Mouse (Mus musculus): ENCODE measurements around the gene Reep6. TPM values are rescaled to one million over a fixed set of nuclear protein-coding genes. Genes with fewer than 3 reads are reported as not detected.
A peak's percentile ranks its signal among the peaks of the same experiment; 100 is the strongest.

Gene Reep6
- polyA plus RNA-seq, 3 experiments from 2014 or later = not detected

DNA sequence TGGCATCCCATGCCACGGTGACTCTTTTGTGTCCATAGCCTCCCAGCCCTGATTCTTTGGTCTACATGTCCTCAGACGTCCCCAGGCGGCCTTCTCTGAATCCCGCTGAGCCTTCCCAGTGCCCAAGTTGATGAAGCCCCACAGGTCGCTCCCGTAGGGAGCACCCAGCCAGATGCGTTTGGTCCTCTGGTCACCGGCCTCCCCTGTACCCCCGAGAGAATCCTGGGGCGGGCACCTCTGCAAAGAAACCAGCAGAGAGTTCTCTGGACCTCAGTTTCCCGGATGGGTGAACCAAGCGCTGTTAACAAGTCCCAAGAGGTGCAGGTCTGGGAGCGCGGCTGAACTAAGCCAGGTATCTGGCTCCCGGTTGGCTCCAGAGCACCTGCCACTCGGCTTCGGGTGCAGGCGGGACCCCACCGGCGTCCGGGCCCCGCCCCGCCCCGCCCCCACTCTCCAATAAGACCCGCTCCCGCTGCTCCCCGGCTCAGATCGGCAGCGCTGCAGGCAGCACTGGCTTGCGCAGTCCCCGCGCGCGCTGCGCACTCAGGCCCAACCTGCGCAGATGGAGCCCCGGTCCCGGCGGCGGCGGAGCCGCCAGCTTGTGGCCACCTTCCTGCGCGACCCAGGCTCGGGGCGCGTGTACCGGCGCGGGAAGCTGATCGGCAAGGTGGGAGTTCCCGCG is 26.4 kb downstream of the Reep6 start, which contains the start of gene Plk5:
Gene Plk5 (plus strand): TSS at position 459 of the 682 bp plus-strand sequence.
- ATAC-seq = no peak

DNA sequence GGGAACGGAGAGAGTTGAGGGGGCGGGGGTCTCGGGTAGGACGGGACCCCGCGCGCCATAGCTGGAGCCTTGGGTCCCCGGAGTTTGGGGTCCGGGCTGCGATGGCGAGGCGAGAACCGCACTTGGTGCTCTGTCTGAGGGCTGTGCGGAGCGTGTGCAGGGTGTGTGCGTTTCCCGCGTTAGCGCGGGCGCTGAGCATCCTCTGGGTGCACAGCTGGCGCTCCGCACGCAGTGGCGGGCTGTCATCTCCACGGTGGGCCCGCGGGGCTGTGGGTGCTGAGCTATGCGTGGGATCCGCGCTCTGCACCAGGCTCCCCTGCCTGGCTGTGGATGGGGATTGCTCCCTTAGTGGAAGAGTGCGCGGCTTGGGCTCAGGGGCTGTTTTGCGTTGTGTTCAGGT is 27.0 kb downstream of the Reep6 start:
- ATAC-seq = no peak

DNA sequence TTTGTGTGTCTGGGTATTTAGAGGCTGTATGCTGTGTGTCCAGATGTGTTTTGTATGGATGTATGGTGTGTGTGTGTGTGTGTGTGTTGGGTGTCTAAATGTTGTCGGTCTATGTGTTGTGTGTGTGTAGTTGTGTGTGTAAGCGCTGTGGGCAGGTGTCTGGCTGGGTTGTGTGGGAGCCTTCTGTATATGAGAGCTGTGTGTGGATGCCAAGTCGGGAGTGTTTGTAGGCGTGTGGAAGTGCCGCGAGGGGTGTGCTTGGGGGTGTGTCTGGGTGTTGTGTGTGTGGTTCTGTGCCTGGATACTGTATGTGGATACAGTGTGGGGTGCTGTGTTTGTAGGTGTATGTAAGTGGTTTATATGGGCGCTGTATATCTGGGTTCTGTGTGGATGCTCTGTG is 27.6 kb downstream of the Reep6 start:
- no peak for ATAC-seq

DNA sequence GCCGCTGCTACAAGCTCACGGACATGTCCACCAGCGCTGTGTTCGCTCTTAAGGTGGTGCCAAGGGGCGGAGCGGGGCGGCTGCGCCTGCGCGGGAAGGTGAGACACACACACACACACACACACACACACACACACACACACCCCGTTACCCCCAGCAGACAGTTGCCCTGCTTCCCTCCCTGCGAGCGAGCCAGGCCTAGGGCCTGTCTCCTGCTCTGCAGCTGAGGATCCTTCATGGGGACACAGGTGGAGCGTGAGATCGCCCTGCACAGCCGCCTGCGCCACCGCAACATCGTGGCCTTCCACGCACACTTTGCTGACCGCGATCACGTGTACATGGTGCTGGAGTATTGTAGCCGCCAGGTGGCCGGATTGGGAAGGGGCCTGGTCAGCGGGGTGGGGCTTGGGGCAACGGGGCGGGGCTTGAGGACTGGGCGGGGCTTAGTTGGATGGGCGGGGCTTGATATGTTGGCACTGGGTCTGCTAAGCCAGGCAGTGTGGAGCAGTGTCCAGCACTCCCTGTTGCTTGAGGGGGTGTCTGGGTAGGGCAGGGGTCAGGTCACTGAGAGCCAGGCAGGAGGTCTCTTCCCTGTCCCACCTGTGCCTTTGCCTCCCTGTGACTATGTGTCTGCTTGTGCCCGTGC is 28.4 kb downstream of the Reep6 start:
- ATAC-seq = no peak

DNA sequence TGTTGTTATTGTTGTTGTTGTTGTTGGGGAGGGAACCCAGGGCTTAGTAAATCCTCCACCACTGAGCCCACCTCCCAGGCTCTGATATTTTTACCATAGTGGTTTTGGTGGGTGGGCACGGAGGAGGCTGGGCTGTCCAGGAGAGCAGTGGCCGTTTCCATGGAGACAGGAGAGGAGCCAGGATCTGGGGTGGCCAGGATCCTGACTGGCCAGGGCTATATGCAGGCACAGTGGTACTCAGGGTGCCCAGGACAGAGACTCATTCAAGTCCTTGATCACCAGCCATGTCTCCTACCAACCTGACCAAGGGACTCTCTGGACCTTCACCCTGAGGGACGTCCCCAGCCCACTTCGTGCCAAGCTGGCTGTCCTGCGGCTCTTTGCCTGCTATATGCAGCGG is 34.0 kb downstream of the Reep6 start:
- no peak for ATAC-seq

DNA sequence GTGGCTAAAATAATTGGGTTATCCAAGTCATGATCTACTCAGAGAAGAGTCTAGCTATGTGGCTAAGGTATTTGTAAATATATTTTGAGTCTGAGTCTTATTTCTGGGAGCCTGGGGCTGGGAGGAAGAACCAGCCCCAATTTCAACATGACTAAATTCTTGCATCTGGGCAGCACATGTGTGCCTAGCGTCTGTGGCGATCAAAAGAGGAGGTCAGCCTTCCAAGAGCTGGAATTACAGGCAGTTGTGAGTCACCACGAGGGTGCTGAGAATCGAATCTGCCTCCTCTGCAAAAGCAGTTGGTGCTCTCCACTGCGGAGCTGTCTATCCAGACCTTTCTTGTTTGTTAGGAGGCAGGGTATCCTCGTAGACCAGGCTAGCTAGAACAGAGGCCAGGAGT is 36.0 kb downstream of the Reep6 start:
- no peak for ATAC-seq

DNA sequence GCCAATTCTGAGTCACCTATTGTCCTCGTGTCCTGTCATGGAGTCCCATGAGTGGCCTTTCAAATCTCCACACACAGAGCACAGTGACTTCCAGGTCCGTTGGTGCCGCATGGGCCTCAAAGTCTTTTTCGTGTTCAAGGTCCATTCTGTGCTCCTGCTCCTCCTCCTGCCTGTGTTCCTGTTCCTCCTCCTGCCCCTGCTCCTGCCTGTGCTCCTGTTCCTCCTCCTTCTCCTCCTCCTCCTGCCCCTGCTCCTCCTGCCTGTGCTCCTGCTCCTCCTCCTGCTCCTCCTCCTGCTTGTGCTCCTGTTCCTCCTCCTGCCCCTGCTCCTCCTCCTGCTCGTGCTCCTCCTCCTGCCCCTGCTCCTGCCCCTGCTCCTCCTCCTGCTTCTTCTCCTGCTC is 38.2 kb downstream of the Reep6 start:
- no peak for ATAC-seq

DNA sequence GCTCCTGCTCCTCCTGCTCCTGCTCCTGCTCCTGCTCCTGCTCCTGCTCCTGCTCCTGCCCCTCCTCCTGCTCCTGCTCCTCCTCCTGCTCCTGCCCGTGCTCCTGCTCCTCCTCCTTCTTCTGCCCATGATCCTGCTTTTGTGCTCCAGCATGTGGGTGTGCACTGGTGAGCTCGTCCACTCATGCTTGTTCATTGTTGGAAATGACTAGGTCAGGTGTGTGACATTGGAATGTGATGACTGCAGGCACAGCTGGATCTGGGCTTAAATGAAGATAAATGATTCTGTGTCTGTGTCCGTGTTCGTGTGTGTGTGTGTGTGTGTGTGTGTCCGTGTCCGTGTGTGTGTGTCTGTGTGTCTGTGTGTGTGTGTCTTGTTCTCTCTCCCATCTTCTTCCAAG is 38.6 kb downstream of the Reep6 start:
- peak; percentile 50 for ATAC-seq

DNA sequence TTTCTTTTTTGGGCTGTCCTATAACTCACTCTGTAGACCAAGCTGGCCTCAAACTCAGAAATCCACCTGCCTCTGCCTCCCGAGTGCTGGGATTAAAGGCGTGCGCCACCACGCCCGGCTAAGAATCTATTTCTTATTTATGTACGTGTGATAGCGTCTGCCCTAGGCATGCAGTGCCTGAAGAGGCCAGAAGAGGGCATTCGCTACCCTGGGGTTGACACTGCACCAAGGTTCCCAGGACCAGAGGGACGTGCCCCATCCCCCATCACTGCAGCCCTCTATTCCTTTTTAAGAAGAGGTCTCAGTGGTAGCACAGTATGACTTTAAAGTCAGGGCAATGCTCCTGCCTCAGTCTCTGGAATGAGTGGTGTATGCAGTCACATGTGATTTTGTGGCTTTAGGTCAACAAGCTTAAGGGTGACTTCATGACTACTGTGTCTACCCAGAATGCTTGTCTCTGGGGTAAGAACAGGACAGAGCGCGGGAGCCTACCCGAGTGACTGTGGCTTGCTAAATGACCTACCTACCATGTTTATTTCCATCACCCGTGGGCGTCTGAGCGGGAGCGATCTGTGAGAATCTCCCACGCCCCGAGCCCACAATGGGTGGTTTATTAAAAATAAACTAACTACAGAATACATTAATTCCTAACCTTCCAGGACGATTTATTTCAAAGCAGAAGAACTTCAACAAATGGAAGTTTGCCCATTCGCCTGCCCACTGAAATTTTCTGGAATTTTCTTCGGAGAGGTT is 40.4 kb downstream of the Reep6 start:
- ATAC-seq = no peak

DNA sequence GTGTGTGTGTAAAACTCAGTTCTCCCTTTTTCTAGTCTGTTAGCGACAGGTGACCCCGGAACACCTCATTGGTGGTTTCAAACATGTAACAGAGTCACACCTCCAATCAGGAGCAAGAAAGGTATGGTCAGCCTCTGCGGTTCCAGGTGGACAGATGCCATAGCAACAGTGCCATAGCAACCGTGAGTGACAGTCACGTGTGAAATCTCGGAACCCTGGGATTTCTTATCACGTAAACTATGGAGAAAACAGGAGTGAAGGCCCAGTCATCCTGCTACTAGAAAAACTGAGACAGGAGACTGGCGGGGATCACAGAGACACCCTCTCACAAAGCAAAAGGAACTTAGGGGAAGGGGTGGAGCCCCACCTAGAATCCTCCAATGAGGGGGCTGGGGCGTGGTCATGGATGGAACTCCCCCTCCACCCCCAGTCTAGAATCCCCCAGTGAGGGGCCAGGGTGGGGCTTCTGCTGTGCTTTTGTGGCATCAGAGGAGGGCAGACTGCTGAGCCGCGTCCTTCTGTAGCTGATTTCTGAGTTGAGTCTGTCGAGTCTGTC is 41.7 kb downstream of the Reep6 start:
- ATAC-seq = no peak

DNA sequence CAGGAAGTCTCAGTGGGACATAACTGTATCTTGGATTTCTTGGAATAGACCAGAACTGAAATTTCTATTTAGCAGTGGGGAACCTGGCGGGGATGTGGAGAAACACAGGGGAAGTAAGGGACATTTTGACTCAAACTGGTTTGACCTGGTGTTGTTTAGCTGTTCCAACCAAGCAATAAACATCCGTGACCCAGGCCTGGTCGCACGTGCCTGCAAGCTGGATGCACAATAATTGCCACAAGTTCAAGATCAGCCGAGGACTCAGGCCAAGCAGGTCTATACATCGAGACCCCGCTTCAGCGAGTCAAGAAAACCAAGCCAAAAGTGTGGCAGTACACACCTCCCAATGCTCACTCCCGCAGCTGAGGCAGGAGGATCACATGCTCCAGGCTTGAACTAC is 42.2 kb downstream of the Reep6 start:
- no peak for ATAC-seq

DNA sequence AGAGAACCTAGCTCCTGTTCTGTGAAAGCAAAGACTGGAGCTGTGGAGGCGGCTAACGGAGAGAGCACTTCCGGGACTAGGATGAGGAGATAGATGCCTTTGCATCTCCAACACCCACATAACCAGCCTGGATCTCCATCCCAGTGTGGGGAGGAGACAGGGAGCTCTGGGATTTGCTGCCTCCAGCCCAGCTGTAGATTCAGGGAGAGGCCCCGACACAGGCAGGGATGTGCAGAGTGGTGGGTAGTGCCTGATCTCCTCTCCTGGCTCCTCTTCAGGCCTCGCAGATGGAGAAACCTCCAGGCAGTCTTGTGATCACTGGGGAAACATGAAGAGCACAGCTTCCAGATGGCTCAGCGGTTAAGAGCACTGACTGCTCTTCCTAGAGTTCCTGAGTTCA is 43.0 kb downstream of the Reep6 start:
- no peak for ATAC-seq

DNA sequence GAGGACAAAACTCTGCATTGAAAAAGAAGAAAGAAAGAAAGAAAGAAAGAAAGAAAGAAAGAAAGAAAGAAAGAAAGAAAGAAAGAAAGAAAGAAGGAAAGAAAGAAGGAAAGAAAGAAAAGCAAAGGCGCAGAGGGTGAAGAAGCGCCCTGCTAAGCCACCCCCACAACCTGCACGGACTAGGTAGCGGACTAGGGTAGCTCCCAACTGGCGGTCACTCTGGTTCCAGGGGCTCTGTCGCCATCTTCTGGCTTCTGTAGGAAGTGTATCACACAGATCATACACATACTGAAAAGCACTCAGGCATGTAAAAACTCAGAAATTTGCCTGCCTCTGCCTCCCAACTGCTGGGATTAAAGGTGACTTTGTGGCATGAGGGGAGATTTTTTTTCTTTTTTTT is 44.3 kb downstream of the Reep6 start:
- ATAC-seq = no peak

DNA sequence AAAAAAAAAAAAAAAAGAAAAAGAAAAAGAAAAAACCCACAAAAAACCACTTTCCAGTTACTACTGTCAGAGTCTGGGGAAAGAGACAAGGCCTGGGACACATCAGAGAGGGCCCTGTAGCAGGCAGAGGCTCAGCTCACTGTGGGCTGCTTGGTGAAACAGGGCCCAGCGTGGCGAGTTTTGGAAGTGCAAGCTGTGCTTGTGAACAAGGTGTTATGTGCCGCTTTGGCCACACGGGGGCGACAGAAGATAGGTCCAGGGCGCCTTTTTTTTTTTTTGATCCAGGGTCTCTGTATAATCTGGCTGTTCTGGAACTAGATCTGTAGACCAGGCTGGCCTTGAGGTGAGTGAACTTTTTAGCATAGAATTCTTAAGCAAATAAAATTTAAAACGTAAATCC is 46.4 kb downstream of the Reep6 start:
- ATAC-seq = peak; percentile 83

DNA sequence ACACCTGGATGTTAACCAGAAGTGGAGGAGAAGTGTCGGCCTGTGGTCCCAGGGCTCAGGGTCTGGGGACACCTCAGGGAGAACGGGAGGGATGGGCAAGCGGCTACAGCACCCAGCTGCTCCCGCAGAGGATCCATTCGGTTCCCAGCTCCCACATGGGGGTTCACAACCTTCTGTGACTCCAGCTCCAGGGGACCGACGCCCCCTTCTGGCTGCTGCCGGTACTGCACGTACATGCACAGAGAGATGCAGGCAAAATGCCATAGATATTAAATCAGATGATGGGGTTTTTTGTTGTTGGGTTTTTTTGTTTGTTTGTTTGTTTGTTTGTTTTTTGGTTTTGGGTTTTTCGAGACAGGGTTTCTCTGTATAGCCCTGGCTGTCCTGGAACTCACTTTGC is 48.0 kb downstream of the Reep6 start:
- no peak for ATAC-seq

DNA sequence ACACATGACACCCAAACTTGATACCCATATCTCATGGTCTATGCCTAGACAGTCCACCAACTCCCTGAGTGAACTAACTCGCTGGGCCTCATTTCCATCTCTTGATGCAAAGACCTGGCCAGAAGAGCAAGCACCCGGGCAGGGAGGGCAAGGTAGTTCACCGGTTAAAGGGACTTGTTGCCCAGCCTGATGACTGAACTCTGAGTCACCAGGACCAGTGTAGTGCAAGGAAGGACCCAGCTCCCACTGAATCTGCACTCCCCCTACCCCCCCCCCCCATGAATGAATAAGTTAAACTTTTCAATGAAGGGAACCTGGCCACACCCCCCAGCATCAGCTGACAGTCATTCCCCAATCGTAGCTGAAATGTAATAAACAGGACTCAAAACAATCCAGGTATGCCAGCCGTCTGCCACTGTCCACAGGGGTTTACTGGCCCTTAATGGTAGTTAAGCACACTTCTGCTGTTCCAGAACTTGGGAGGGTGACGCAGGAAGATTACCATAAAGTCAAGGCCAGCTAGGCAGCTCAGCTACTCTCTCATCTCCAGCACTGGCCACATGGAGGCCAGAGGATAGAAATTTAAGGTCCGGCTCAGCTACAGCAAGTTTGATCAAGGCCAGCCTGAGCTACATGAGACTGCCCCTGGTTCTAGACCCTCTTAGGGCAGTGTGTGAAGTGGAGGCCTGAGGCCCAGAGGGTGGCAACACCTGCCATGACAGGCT is 53.0 kb downstream of the Reep6 start:
- no peak for ATAC-seq

DNA sequence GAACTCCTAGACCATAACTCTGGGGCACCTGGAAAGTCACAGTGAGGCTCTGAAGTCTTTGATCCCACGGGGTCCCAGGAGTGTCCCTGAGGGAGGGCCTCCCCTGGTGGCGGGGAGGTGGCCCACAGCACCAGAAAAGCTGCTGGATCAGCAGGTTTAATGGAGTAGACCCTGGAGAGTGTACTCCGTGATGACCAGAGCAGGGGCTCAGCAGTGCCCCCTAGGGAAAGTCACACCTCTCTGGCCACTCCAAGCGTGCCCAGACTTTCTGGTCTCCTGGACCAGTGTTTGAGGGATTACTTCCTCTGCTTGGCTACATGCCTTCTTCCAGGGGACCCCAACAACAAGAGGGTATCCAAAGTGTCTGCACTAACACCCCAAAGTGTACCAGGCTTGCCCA is 53.7 kb downstream of the Reep6 start:
- no peak for ATAC-seq

DNA sequence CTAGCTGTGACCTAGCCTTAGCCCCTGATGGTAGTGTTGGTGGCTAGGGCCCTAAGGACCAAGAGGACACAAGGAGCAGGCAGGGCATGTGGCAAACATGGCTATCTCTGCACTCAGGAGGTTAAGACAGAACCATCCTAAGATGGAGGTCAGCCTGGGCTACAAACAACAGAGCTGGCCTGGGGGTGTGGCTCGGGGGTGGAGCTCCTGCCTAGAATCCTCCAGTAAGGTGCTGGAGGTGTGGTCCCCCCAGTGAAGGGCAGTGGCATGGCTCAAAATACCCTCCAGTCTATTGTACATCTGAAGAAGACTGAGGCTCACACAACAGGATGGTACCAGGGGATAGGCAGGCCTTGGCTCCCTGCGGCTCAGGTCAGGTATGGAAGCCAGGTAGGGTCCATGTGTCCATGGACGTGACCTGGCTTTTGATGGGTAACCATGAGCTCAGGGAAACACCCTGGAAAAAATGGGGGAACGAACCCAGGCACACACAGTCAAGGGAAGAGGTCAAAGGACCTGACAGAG is 54.4 kb downstream of the Reep6 start:
- no peak for ATAC-seq

DNA sequence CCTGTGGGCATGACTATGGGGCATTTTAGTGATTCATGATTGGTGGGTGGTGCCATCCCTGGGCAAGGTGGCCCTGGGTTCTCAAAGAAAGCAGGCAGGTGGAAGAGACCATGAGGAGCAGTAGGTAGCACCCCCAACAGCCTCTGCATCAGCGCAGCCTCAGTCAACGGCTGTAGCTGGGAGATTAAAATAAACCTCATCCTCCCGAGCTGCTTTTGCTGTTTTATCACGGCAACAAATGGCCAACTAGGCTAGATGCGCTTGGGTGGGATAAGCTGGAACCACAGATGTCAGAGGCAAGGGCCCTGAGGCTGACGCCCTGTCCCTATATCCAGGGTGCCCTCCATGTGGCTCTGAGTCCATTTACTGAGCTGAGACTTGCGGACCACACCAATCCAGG is 55.0 kb downstream of the Reep6 start:
- no peak for ATAC-seq

DNA sequence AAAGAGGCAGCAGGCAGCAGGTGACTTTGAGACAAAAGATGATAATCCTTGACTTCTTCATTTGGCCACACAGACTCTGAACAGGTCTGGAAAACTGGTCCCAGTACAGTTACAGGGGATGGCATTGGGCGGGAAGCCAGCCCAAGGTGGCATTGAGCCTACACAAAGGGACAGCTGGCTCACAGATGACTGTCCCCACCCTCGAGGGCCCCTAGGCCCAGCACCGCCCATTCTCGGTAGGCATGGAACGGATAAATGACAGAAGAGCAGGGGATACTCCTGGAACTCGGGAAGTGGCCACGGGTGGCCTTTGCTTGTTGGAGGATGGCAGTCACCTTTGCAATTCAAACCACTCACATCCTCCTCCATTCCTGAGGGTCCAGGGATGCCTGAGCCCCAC is 55.6 kb downstream of the Reep6 start:
- no peak for ATAC-seq

Data from inflammation-experienced regulatory T-cells, adult 6 months (primary cell).